14 mouse cellular contexts compared by ENCODE assay signal in genomic region chr16:23087712-23088111, GRCm38 (mm10). TPM values are rescaled to one million over a fixed set of nuclear protein-coding genes. Genes with fewer than 3 reads are reported as not detected.
DNase-seq lines count a peak whose midpoint lies in the region; ATAC-seq and TF ChIP-seq lines count a peak whose summit lies in the region.
"Not testable (repeated sequence)": the region's sequence is repeated elsewhere in the genome, so short reads cannot be mapped to it uniquely, and the experiment has no call there.
"Had no signal": no experiment of that assay in that cellular context is flagged by ENCODE, and none has a peak within 500 bp of the region (broad histone marks: within the 10 kb centered on the region; RNA-seq: fewer than 3 reads in every experiment).

No protein-coding gene starts in this region.

- WGBS in kidney, adult 2 months: 21% methylated on average over 4 of the region's 4 CpGs
- 19% methylated on average over 4 of the region's 4 CpGs for WGBS in liver, embryonic 14.5 days (ENCODE audit: insufficient replicate concordance)
- WGBS in midbrain, embryonic 14.5 days: 55% methylated on average over 4 of the region's 4 CpGs

- not testable (repeated sequence) for H3K27me3 ChIP-seq in kidney, adult 2 months (replicated peaks; ENCODE audit: control insufficient read depth, insufficient read depth, low read length); liver, embryonic 14.5 days (ENCODE audit: control insufficient read depth, insufficient read depth, low read length); midbrain, embryonic 14.5 days (ENCODE audit: control insufficient read depth, insufficient read depth, low read length)

- not testable (repeated sequence) for H3K4me1 ChIP-seq in kidney, adult 2 months (ENCODE audit: control insufficient read depth, insufficient read depth, low read length); liver, embryonic 14.5 days (replicated peaks; ENCODE audit: control insufficient read depth in 2 of 2, insufficient read depth in 2 of 2, low read length in 1 of 2); midbrain, embryonic 14.5 days (ENCODE audit: control insufficient read depth, insufficient read depth, low read length)

- TF ChIP-seq POLR2A in kidney, adult 2 months (IDR thresholded peaks at IDR 0.05; ENCODE audit: low read depth, low read length): not testable (repeated sequence)

- not testable (repeated sequence) for H3K9ac ChIP-seq in liver, embryonic 14.5 days (replicated peaks); midbrain, embryonic 14.5 days (replicated peaks; ENCODE audit: low read length)

- H3K36me3 ChIP-seq in kidney, adult 2 months (ENCODE audit: control insufficient read depth, insufficient read depth, low read length); liver, embryonic 14.5 days (replicated peaks; ENCODE audit: control insufficient read depth, insufficient read depth, low read depth); midbrain, embryonic 14.5 days (ENCODE audit: control insufficient read depth, insufficient read depth, low read length): not testable (repeated sequence)

- peak; percentile 71 for DNase-seq in CD4-positive, CD25-positive, alpha-beta regulatory T cell, adult 2 months (ENCODE audit: low read depth, low spot score)
- peak; percentile 61 for DNase-seq in NIH3T3 (ENCODE audit: low read depth)
- peak; percentile 47 for DNase-seq in embryo, embryonic 10.5 days (ENCODE audit: low spot score)
- DNase-seq in heart, adult 11 months: peak; percentile 66
- DNase-seq in kidney, adult 2 months: peak; percentile 22
- not testable (repeated sequence) for DNase-seq in liver, embryonic 14.5 days (ENCODE audit: low read depth in 3 of 3, low spot score in 3 of 3)
- peak; percentile 66 for DNase-seq in midbrain, embryonic 14.5 days
- peak; percentile 31 for DNase-seq in thymus, postnatal 0 days (ENCODE audit: low spot score)

- ATAC-seq in liver, embryonic 14.5 days (ENCODE audit: insufficient read depth); midbrain, embryonic 14.5 days (ENCODE audit: low FRiP score, low TSS enrichment): not testable (repeated sequence)

- not testable (repeated sequence) for H3K27ac ChIP-seq in kidney, adult 2 months (ENCODE audit: insufficient read depth, low read depth, low read length); liver, embryonic 14.5 days; midbrain, embryonic 14.5 days (replicated peaks; ENCODE audit: low read depth, low read length)

- not testable (repeated sequence) for TF ChIP-seq EP300 in liver, embryonic 14.5 days (IDR thresholded peaks at IDR 0.05; ENCODE audit: low read depth)

- not testable (repeated sequence) for H3K4me3 ChIP-seq in kidney, adult 2 months (ENCODE audit: insufficient read depth, low read depth, low read length); liver, embryonic 14.5 days (ENCODE audit: insufficient read depth in 1 of 2, low read depth in 2 of 2, low read length in 2 of 2); midbrain, embryonic 14.5 days (replicated peaks; ENCODE audit: low read depth, low read length)

- not testable (repeated sequence) for TF ChIP-seq CTCF in kidney, adult 2 months (conservative IDR thresholded peaks at IDR 0.05; ENCODE audit: insufficient read depth, insufficient read length, low read depth, low read length)
- peak; percentile 40 for TF ChIP-seq CTCF in liver, embryonic 14.5 days (IDR thresholded peaks at IDR 0.05; ENCODE audit: low read depth)

- not testable (repeated sequence) for H3K9me3 ChIP-seq in liver, embryonic 14.5 days (ENCODE audit: control insufficient read depth, low read length); midbrain, embryonic 14.5 days (ENCODE audit: control insufficient read depth, low read length)

- H3K4me2 ChIP-seq in liver, embryonic 14.5 days (ENCODE audit: low read depth); midbrain, embryonic 14.5 days (ENCODE audit: low read length): not testable (repeated sequence)

RNA-seq across cellular contexts. Expression of gene Eif4a2, which starts 19.5 kb away (rescaled TPM):
- polyA plus RNA-seq in kidney, adult 2 months (2012; rRNA removed): 111 and 143 TPM in 2 replicates
- polyA plus RNA-seq in liver, embryonic 14.5 days (2012; rRNA removed): 111 and 159 TPM in 2 replicates
- 55.9 and 66.5 TPM in 2 replicates for polyA plus RNA-seq in liver, embryonic 14.5 days (2014; fragmentation: Nextera tagmentation; extraction: Ambion mirVana)
- 337 and 373 TPM in 2 replicates for polyA plus RNA-seq in midbrain, embryonic 14.5 days (2014; fragmentation: Nextera tagmentation; extraction: Ambion mirVana)
- 142 and 150 TPM in 2 replicates for polyA plus RNA-seq in thymus, postnatal 0 days (2015; fragmentation: Nextera tagmentation; extraction: Ambion mirVana)

RNA-seq across cellular contexts. Expression of gene Kng1, which starts 30.0 kb away (rescaled TPM):
- polyA plus RNA-seq in kidney, adult 2 months (2012; rRNA removed): 0.41 and 0.43 TPM in 2 replicates
- 162 and 225 TPM in 2 replicates for polyA plus RNA-seq in liver, embryonic 14.5 days (2012; rRNA removed)
- 513 and 583 TPM in 2 replicates for polyA plus RNA-seq in liver, embryonic 14.5 days (2014; fragmentation: Nextera tagmentation; extraction: Ambion mirVana)
- not detected in 2 replicates for polyA plus RNA-seq in midbrain, embryonic 14.5 days (2014; fragmentation: Nextera tagmentation; extraction: Ambion mirVana)
- polyA plus RNA-seq in thymus, postnatal 0 days (2015; fragmentation: Nextera tagmentation; extraction: Ambion mirVana): 0.17 and 0.76 TPM in 2 replicates
- polyA plus RNA-seq: forebrain, embryonic 11.5 days; large intestine, adult 2 months had no signal

RNA-seq across cellular contexts. Expression of gene Rfc4, which starts 39.8 kb away (rescaled TPM):
- polyA plus RNA-seq in kidney, adult 2 months (2012; rRNA removed): 0.38 and 0.48 TPM in 2 replicates
- 6.5 and 17.1 TPM in 2 replicates for polyA plus RNA-seq in liver, embryonic 14.5 days (2012; rRNA removed)
- polyA plus RNA-seq in liver, embryonic 14.5 days (2014; fragmentation: Nextera tagmentation; extraction: Ambion mirVana): 177 and 178 TPM in 2 replicates
- polyA plus RNA-seq in midbrain, embryonic 14.5 days (2014; fragmentation: Nextera tagmentation; extraction: Ambion mirVana): 41.9 and 57.1 TPM in 2 replicates
- polyA plus RNA-seq in thymus, postnatal 0 days (2015; fragmentation: Nextera tagmentation; extraction: Ambion mirVana): 158 and 177 TPM in 2 replicates

RNA-seq across cellular contexts. Expression of gene Kng2, which starts 58.4 kb away (rescaled TPM):
- 173 and 180 TPM in 2 replicates for polyA plus RNA-seq in kidney, adult 2 months (2012; rRNA removed)
- polyA plus RNA-seq in liver, embryonic 14.5 days (2012; rRNA removed): 7.9 and 13.3 TPM in 2 replicates
- polyA plus RNA-seq in liver, embryonic 14.5 days (2014; fragmentation: Nextera tagmentation; extraction: Ambion mirVana): 27.6 and 27.7 TPM in 2 replicates
- polyA plus RNA-seq in midbrain, embryonic 14.5 days (2014; fragmentation: Nextera tagmentation; extraction: Ambion mirVana): not detected in 2 replicates
- polyA plus RNA-seq in thymus, postnatal 0 days (2015; fragmentation: Nextera tagmentation; extraction: Ambion mirVana): 0.35 and 0.55 TPM in 2 replicates
- polyA plus RNA-seq: activated CD4-positive, CD25-positive, alpha-beta regulatory T cell, adult 4 months; forebrain, embryonic 11.5 days; heart, embryonic 11.5 days; hindbrain, embryonic 15.5 days had no signal

RNA-seq across cellular contexts. Expression of gene Adipoq, which starts 58.6 kb away (rescaled TPM):
- 68.9 and 86.8 TPM in 2 replicates for polyA plus RNA-seq in kidney, adult 2 months (2012; rRNA removed)
- polyA plus RNA-seq in liver, embryonic 14.5 days (2012; rRNA removed): not detected in 2 replicates
- not detected in 2 replicates for polyA plus RNA-seq in liver, embryonic 14.5 days (2014; fragmentation: Nextera tagmentation; extraction: Ambion mirVana)
- not detected in 2 replicates for polyA plus RNA-seq in midbrain, embryonic 14.5 days (2014; fragmentation: Nextera tagmentation; extraction: Ambion mirVana)
- polyA plus RNA-seq in thymus, postnatal 0 days (2015; fragmentation: Nextera tagmentation; extraction: Ambion mirVana): 0.69 and 4.6 TPM in 2 replicates
- polyA plus RNA-seq: activated CD4-positive, CD25-positive, alpha-beta regulatory T cell, adult 4 months; forebrain, embryonic 11.5 days; hindbrain, embryonic 15.5 days; neural tube, embryonic 12.5 days had no signal

Comparison
In these comparisons a context has a peak if more than half of its experiments do, and no peak if none do; other contexts are left out.
1. RNA of gene Kng1, which starts 30.0 kb away (polyA plus RNA-seq): 162 to 583 TPM in liver, embryonic 14.5 days; 0.41 to 0.43 TPM in kidney, adult 2 months, 0.17 to 0.76 TPM in thymus, postnatal 0 days and not detected in midbrain, embryonic 14.5 days; every median in the first group is over 10 times any median in the second.